Mouse (Mus musculus) kidney, adult 2 months (tissue): Measurements from ENCODE around the gene Nufip2.

Experiments used
- CTCF ChIP-seq: fragments of 200-500 bp; conservative IDR thresholded peaks from 2 replicates; pipeline ENCODE4 v1.5.1; 2011; ENCODE audit warnings: low read depth, mild to moderate bottlenecking, control low read depth, low read length, moderate library complexity, mixed read lengths; ENCODE audit not compliant: insufficient read depth, insufficient read length
- POLR2A ChIP-seq: fragments of 200-500 bp; IDR thresholded peaks from one replicate; pipeline ENCODE4 v1.6.1; 2011; ENCODE audit warnings: low read depth, low read length, control low read depth

DNA sequence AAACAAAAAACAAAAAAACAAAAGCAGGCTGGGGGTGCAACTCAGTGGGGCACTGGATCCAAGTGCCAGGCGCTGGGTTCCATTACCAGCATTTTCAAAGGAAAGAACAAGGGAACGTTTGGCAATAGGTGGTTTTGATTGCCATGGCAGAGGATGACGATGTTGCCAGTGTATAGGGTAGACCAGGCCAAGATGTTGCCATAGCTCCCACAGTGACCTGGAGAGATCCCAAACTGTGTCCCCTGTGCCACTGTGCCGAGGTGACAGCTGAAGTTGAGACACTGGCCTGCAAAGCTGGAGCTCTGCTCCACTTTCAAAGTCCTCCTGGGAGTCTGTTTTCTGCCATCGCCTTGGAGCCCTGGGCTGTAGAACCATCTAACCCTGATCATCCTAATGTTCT is 63.0 kb downstream of the Nufip2 start:
- no peak for TF ChIP-seq CTCF
- no peak for TF ChIP-seq POLR2A
